Mouse (Mus musculus): ENCODE results near the gene Tst.

The Tst gene

DNA sequence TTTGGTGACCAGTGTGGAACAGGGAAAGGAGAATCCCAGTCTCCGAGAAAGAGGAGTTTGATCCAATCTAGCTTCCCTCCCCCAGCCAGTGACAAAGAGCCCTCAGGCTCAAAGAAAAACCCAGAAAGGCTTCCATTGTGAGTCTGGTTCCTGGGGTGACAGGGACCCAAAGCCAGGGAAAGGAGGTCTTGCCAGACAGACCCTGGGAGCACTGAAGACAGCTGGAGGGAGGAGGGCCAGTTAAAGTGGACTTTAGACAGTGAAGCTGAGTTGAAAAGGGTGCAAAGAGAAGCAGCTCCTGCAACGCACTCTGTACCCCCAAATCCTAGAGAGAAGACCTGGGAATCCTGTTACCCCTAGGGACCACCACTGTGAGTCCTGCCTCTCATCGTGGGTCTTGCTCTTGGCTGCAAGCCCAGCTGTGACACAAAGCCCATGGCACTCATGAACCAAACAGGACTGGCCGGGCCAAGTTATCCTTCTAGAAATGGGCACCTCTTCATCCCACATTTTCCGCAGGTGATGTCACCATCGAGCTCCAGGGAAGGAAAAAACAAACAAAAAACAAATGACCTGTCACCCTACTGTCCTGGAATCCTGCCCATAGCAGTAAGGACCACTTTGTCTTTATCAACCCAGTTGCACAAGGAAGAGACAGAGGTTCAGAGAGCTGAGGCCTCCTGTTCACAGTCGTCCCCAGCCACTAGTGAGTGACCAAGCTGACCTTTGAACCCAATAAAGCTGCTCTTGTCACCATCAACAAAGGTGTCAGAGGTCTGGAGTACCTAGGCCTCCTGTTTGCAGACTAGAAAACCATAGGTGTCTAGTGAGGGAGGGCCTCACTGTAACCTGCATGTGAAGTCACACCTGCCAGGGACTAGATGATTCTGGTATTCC, 21.2 kb downstream of the Tst start:
- no peak for DNase-seq

DNA sequence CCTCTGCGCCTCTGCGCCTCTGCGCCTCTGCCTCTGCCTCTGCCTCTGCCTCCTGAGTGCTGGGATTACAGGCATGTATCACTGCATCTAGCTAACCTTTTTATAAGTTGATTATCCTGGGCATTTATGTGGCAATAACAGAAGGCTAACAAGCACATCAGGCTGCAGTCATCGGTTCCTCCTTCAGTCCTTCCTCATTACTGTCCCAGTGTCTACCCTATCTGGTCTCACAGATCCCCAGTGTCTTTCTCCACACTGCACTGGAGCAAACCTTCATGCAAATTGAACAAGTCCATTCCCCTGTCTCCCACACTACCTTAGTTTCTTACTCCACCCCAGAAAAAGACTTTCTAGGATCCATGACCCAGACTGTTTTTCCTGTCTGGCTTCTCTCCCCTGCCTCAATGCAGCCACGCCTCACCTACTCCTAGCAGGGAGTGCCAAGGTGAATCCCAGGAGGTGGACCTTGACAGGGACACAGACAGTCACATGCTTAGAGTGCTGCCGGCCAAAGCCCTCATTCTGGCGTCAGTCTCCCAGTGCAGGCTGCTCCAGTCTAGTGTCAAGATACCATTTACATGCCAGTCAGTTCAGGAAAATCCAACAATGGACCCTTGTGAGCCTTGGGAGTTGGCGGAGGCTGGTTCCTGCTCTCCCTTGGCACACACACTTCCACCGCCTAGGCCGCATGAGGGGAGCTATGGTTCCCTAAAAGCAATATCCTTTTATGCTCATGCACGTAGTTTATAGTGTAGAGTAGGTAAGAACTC, 22.1 kb downstream of the Tst start:
- DNase-seq, result no peak

DNA sequence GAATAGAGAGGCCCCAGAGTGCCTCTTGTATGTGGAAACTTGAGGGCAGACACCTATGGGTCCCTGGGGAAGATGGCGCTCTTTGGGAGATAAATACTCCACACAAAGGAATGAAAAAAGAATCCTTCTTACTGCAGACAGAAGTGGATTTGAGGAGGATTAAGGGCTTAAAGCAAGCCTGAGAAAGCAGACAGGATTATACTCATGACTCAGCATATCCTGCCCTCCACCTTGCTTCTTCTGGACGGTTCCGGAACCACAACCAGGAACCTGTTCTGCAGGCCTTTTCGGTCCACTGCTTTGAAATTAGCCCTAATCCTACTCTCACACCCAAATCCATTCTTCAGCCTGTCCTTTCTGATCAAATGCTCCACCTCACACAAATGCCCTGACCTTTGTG, 23.6 kb downstream of the Tst start:
- DNase-seq, result no peak

DNA sequence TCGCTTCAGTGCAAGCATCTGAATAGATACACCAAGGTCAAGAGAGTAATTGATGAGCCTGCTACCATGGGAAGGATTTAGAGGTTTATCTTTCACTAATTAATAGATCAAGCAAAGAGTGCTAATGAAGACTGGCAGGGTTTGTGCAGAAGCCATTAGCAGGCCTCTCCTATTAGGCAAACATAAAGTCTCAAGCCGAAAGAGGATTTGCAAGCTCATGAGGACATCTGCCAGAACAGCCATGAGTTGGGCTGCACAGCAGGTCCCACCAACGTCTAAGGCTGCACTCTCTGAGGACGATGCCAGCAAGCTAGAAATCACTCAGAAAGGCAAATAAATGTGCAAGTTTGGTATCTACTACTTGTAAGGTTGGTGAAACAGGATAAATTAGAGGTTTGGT, 25.0 kb downstream of the Tst start:
- DNase-seq, result no peak

DNA sequence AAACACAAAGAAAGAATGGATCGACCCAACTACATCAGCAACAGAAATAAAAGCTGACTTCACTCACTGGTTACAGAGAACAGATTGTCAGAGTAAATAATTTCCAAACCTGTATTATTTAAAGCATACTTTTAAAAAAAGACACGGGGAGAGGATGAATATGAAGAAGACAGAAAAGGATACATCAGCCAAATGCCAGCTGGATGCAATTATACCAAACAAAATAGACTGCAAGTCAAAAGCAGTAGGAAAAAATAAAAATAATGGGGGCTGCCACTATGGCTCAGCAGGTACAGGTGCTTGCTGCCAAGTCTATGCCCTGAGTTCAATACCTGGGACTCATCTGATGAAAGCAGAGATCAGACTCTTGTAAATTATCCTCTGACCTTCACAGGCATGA, 25.5 kb downstream of the Tst start:
- no peak for DNase-seq

DNA sequence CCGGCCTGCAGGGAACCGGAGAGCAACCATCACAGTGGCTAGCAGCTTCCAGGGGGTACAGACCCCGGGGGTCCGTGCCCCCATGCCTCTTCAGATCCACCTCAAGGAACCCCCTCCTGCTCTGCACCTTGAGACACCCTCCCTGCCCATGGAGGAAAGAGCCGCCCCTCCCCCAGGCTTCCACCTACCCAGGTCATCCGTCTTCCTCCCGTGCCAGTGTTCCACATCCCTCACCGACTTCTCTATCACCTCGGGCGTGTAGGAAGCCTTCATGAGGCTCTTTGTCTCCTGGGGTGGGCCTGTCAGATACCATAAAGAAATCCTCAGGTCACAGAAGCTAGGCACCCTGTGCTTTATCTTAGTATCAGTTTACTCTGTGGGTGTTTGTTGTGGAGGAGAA, 27.2 kb downstream of the Tst start:
- DNase-seq, result no peak

DNA sequence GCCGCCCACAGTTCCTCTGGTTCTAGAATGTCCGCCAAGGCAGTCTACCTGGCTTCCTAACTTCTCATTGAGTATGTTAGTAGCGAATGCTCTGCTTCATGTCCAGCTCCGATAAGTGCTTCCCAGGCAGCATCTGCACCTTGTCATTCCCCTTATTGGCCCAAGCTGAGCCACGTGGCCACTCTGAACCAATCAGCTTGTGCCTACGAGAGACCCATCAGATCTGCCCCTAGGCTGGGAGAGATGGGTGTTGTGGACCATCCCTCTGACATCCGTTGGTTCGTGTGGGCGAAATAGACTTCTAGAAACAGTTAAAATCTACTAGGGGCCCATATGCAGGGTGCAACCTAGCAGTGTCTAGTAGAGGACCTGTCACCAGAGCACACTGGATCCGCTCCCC, 27.8 kb downstream of the Tst start:
- DNase-seq, result no peak

DNA sequence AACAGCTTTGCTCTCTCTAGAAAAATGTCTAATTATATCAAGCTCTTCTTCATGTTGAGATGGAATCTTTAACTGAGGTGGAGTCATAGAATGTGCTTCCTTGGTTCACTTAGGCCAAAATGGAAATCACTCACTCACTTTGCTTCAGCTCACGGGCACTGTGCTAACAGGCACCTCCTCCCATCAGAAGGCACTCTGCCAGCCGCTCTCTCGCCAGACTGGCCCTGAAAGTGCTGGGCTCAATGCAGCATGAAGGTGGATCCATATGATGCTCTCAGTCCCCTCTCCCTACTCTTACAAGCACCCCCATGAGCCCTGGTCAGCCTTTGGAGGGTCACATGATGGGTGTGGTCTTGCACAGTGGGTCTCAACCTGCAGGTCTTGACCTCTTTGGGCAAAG, 31.5 kb downstream of the Tst start:
- DNase-seq, result no peak

DNA sequence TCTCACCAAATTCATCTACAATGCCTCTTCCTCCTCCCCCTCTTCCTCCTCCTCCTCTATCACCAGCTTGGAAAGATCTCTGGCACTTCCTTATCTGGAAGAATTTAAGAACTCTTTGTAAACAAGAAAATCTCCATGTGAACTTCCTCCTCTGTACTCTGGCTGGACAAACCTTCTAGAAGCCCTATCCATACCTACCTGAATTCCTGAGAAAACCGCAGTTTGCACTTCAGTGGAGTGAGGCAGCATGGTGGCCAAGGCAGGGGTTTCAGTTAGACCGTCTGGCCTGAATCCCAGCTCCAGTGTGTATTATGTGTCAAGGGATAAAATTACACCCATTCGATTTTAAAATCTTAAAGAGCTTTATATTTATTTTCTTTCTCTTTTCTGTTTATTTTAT, 32.9 kb downstream of the Tst start:
- DNase-seq, result no peak

DNA sequence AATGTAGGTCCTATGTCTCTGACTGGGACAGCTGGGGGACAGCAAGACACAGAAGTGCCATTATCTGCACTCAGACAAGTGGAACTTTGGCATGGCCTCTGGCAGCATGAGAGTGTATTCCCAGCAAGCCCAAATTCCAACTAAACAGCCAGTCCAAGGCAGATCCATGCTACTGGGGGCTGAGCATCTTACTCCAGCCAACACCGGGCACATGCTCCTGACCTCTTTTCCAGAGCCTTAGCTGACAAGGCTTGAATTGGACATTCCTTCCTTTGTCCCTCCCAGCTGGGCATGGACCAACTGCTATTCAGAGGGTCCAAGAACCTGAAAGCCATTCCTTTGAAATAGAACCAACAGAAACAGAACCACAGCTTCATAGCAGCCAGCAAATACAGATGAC, 36.1 kb downstream of the Tst start:
- DNase-seq, result no peak

DNA sequence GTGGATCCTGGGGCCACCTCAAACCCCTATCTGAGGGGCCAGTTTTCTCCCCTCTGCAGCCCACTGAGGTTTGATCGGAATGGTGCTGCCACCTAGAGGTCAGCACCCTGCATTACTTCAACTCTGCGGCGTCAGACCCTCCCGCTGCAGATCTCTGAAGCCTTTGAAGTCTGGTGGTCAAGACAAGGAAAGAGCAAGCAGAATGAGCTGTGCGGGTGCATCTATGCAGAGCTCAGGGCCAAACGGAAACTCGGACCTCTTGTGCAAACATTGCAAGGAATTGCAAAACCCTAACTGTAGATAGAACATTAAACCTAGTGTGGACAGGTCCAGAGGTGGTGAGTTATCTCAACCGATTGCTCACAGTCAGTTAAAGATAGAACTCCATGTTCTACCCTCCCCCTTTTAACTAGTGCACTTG, 36.8 kb downstream of the Tst start:
- DNase-seq, result peak; percentile 50

DNA sequence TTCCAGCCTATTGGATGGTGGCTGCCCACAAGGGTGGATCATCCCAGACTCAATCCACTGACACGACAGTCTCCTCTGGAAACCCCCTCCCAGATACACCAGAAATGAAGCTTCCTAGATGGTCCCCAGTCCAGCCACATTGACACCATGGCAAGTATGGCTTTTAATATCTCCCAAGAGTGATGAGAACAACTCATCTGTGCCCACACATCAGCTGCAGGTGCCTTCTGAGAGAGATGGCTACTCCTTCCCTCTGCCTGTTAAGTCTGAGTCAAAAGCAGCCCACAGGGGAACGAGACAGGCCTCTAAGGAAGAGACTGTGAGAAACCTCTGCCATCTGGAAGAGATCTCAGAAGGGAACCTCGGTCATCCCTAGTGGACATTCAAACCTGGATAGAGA, 37.9 kb downstream of the Tst start:
- no peak for DNase-seq

DNA sequence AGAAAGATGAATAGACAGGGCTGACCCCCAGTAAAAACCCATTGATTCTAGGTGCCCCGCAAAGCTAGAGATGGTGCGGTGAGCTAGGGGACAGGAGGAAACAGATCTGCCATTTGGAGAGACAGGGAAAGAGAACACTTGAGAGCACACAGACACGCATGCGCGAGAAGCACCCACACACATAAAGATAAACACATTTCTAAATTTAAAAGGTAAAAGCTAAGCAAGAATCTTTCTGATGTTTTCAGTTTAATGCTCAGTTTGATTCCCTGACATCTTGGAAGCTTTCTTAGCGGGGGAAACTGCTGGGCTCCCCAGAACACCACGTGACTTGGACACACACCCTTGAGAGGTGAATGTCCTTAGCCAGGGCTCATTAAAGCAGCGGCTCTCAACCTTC, 38.8 kb downstream of the Tst start:
- no peak for DNase-seq

DNA sequence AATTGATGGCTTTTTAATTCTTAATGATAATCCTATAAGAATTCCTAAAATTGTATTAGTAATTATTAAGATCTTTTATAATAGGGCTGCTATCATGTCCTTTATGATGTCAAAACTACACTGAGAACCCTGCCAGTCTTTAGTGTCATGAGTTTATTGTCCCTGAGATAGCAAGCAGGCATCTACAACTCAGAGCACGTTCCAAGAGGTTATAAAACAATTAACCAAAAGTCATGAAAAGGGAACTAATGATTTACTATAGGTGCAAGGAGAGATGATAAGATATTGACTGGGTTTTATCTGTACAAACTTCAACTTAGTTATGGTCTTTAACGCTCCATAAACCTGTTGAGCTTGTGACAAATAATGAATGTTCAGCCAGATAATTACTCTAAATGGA, 39.8 kb downstream of the Tst start:
- no peak for DNase-seq

DNA sequence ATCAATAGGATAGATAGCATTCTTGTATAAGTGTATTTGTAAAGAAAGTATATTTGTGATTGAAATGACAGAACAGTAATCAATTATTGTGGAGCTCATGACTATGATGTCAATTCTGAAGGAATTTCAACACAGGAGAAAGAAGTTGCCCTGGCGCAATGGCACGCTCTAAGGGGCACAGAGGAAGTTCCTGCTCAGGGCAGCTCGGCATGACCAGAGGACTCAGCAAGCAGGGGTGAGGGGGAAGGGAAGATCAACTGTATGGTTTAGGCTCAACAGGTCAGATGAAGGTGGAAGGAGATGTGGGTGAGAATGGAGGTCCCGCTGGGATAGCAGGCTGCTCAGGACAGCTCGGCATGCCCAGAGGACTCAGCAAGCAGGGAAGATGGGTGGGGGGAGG, 50.2 kb downstream of the Tst start:
- DNase-seq, result no peak

DNA sequence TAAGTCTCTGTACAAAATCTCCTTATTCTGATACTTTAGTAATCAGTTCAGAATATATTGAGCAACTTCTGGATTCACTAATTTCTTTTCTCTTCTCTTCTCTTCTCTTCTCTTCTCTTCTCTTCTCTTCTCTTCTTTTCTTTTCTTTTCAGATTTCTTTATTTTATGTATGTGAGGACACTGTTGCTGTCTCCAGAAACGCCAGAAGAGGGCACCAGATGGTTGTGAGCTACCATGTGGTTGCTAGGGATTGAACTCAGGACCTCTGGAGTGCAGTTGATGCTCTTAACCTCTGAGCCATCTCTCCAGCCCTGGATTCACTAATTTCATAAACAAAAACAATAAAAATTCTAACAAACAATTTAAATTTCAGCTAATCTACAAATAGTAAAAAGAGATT, 50.7 kb downstream of the Tst start:
- DNase-seq, result peak; percentile 47

DNA sequence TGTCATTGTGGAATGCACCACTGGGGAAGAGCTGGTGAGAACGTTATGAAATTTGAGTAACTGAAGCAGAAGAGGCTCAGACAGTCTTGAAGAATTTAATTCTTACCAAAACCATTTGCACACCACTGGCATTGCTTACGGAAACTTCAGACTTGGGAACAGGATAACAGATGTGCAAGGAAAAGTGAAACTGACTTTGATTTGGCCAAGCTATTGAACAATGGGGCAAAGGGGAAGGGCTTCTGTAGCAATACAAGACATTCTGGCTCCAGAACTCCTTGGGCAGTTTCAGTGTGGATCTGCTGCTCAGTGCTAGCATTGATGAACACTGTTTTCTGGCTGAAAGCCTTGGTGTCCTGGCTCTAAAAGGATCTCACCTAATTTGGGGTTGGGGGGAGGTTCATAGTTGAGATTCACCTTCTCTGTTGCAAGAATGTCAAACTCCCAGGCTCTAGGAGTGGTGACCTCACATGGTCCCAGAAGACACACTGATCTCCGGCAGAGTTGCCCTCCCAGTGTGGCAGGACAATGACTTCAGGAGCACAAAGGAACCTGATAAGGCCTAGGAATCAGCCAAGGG, 54.0 kb downstream of the Tst start:
- no peak for DNase-seq

Data from thymus, postnatal 25 days (tissue).